Mouse (Mus musculus): ENCODE data around the gene Nckipsd.

Gene Nckipsd

GRCm38 (mm10) chr9:108798508-108799075, 9.6 kb upstream of the Nckipsd start:
- no peak for DNase-seq (ENCODE audit: low read depth, low spot score)

GRCm38 (mm10) chr9:108799564-108799963, 8.6 kb upstream of the Nckipsd start:
- DNase-seq (ENCODE audit: low read depth, low spot score), result no peak

- no peak for DNase-seq (ENCODE audit: low read depth, low spot score)
These were observed 2.4 kb upstream of the Nckipsd start for GRCm38 (mm10) chr9:108805768-108806167.

- DNase-seq (ENCODE audit: low read depth, low spot score), result no peak
These were observed 1.8 kb upstream of the Nckipsd start for GRCm38 (mm10) chr9:108806379-108806778.

- no peak for DNase-seq (ENCODE audit: low read depth, low spot score)
These were observed 1.3 kb upstream of the Nckipsd start for GRCm38 (mm10) chr9:108806831-108807230.

- DNase-seq (ENCODE audit: low read depth, low spot score), result peak; percentile 61
These were observed 494 bp upstream of the Nckipsd start for GRCm38 (mm10) chr9:108807674-108808073.

GRCm38 (mm10) chr9:108809188-108809587, 1.0 kb downstream of the Nckipsd start:
- DNase-seq (ENCODE audit: low read depth, low spot score), result no peak

GRCm38 (mm10) chr9:108809723-108810122, 1.6 kb downstream of the Nckipsd start:
- DNase-seq (ENCODE audit: low read depth, low spot score), result no peak

- no peak for DNase-seq (ENCODE audit: low read depth, low spot score)
These were observed 2.3 kb downstream of the Nckipsd start for GRCm38 (mm10) chr9:108810516-108810915.

- DNase-seq (ENCODE audit: low read depth, low spot score), result no peak
These were observed 7.4 kb downstream of the Nckipsd start for GRCm38 (mm10) chr9:108815557-108815956.

- DNase-seq (ENCODE audit: low read depth, low spot score), result peak; percentile 38
These were observed 11.3 kb downstream of the Nckipsd start for GRCm38 (mm10) chr9:108819495-108819894.

- no peak for DNase-seq (ENCODE audit: low read depth, low spot score)
These were observed 11.9 kb downstream of the Nckipsd start for GRCm38 (mm10) chr9:108820077-108820476.

GRCm38 (mm10) chr9:108824144-108824685, 16.0 kb downstream of the Nckipsd start:
- no peak for DNase-seq (ENCODE audit: low read depth, low spot score)

- no peak for DNase-seq (ENCODE audit: low read depth, low spot score)
These were observed 16.7 kb downstream of the Nckipsd start for GRCm38 (mm10) chr9:108824755-108825413.

- DNase-seq (ENCODE audit: low read depth, low spot score), result no peak
These were observed 17.9 kb downstream of the Nckipsd start, which contains the start of gene Celsr3 for GRCm38 (mm10) chr9:108825820-108826699. TSS of gene Celsr3 (plus strand) at chr9:108826320.

GRCm38 (mm10) chr9:108826700-108827340, 18.7 kb downstream of the Nckipsd start:
- no peak for DNase-seq (ENCODE audit: low read depth, low spot score)

- DNase-seq (ENCODE audit: low read depth, low spot score), result no peak
These were observed 19.3 kb downstream of the Nckipsd start for GRCm38 (mm10) chr9:108827454-108827853.

- no peak for DNase-seq (ENCODE audit: low read depth, low spot score)
These were observed 19.7 kb downstream of the Nckipsd start for GRCm38 (mm10) chr9:108827906-108828305.

- no peak for DNase-seq (ENCODE audit: low read depth, low spot score)
These were observed 23.5 kb downstream of the Nckipsd start for GRCm38 (mm10) chr9:108831637-108832036.

GRCm38 (mm10) chr9:108832390-108833108, 24.4 kb downstream of the Nckipsd start:
- peak; percentile 56 for DNase-seq (ENCODE audit: low read depth, low spot score)

GRCm38 (mm10) chr9:108842989-108843388, 34.8 kb downstream of the Nckipsd start:
- DNase-seq (ENCODE audit: low read depth, low spot score), result no peak
